Mouse (Mus musculus) B cell, adult 67 days (primary cell): ENCODE results near the gene Gorasp2. TPM values are rescaled to one million over a fixed set of nuclear protein-coding genes. Genes with fewer than 3 reads are reported as not detected.

Experiments used
- total RNA-seq, 2 experiments: library from RNA; stranded (reverse); gene quantifications; 4 replicates each; pipeline ENCODE4 v1.2.4; 2023

The Gorasp2 gene
- 100 to 1,000 TPM; 119 to 121 TPM for total RNA-seq

GRCm38 (mm10) chr2:70660887-70661714 lies at the start of gene Gorasp2:
Gene Gorasp2, plus strand, starts transcription at chr2:70661576.

GRCm38 (mm10) chr2:70661715-70662495 lies 529 bp downstream of the Gorasp2 start, which contains the start of gene Gm26558:
Gene Gm26558, minus strand, starts transcription at chr2:70662108.

Other genes with a start within 250 kb of the Gorasp2 start
- not detected for gene Sp5, start 186.7 kb upstream of the Gorasp2 start, total RNA-seq
- under 1 TPM in 1 of 2 experiments, not detected in 1; 0.68 TPM for gene Erich2, start 152.8 kb upstream of the Gorasp2 start, total RNA-seq
- 10 to 100 TPM; 10.8 to 22.5 TPM for gene Gad1, start 108.5 kb upstream of the Gorasp2 start, total RNA-seq
- not detected for gene Gm26558, start 532 bp downstream of the Gorasp2 start, total RNA-seq
- 10 to 100 TPM; 86.7 to 90.5 TPM for gene Tlk1, start 164.2 kb downstream of the Gorasp2 start, total RNA-seq